Mouse (Mus musculus): ENCODE results near the gene Cd70. TPM values are rescaled to one million over a fixed set of nuclear protein-coding genes. Genes with fewer than 3 reads are reported as not detected.

Gene Cd70
- total RNA-seq (2023), result not detected

GRCm38 (mm10) chr17:57148994-57149803 lies at the start of gene Cd70:
Cd70 (minus strand) TSS chr17:57149777.

GRCm38 (mm10) chr17:57194041-57194507 lies 44.5 kb upstream of the Cd70 start, which contains the start of gene Tnfsf14:
Tnfsf14 (minus strand) TSS chr17:57194177.

GRCm38 (mm10) chr17:57105181-57106034 lies 44.2 kb downstream of the Cd70 start, which contains the start of gene Tnfsf9:
Tnfsf9 (plus strand) TSS chr17:57105325.

Other genes with a start within 250 kb of the Cd70 start
- 37.9 TPM for gene Mllt1, start 214.4 kb downstream of the Cd70 start, total RNA-seq (2023)
- gene Acer1, start 167.7 kb downstream of the Cd70 start, total RNA-seq (2023), result not detected
- 28.6 TPM for gene Clpp, start 159.5 kb downstream of the Cd70 start, total RNA-seq (2023)
- 12.4 TPM for gene Alkbh7, start 152.4 kb downstream of the Cd70 start, total RNA-seq (2023)
- gene Pspn, start 149.8 kb downstream of the Cd70 start, total RNA-seq (2023), result not detected
- 57.0 TPM for gene Gtf2f1, start 138.5 kb downstream of the Cd70 start, total RNA-seq (2023)
- gene Gm17949, start 138.3 kb downstream of the Cd70 start, total RNA-seq (2023), result not detected
- gene Khsrp, start 118.3 kb downstream of the Cd70 start, total RNA-seq (2023), result 127 TPM
- not detected for gene Slc25a41, start 108.1 kb downstream of the Cd70 start, total RNA-seq (2023)
- gene Crb3, start 90.7 kb downstream of the Cd70 start, total RNA-seq (2023), result 1.9 TPM
- gene Slc25a23, start 89.9 kb downstream of the Cd70 start, total RNA-seq (2023), result 36.3 TPM
- gene Dennd1c, start 71.3 kb downstream of the Cd70 start, total RNA-seq (2023), result 170 TPM
- gene Tubb4a, start 62.0 kb downstream of the Cd70 start, total RNA-seq (2023), result 2.1 TPM
- gene Tnfsf9, start 44.5 kb downstream of the Cd70 start, total RNA-seq (2023), result 2.3 TPM
- gene Tnfsf14, start 44.4 kb upstream of the Cd70 start, total RNA-seq (2023), result 1.3 TPM
- gene C3, start 78.4 kb upstream of the Cd70 start, total RNA-seq (2023), result 40.1 TPM
- gene Gpr108, start 98.7 kb upstream of the Cd70 start, total RNA-seq (2023), result 44.4 TPM
- gene Trip10, start 99.7 kb upstream of the Cd70 start, total RNA-seq (2023), result 4.5 TPM
- gene Vav1, start 129.3 kb upstream of the Cd70 start, total RNA-seq (2023), result 164 TPM
- gene Adgre1, start 208.9 kb upstream of the Cd70 start, total RNA-seq (2023), result 4.0 TPM

Measured in CD4-positive naive resting alpha-beta T cell, adult 57 days (primary cell).